Mouse (Mus musculus): ENCODE measurements at regions not wholly inside any gene's neighbourhood (a gene's known extent, or its start where the extent isn't known, plus 50 kb on each side); places are given as distances from the start of the nearest gene placed in this dataset.

- no peak for TF ChIP-seq CTCF (IDR thresholded peaks at IDR 0.05)
- TF ChIP-seq EP300 (IDR thresholded peaks at IDR 0.05), result no peak
Observed at GRCm38 (mm10) chr1:18610231-18610630, 345.3 kb upstream of the Defb41 start.

Data from lung, postnatal 0 days (tissue).